Mouse (Mus musculus): Measurements from ENCODE around the gene Ube2h. TPM values are rescaled to one million over a fixed set of nuclear protein-coding genes. Genes with fewer than 3 reads are reported as not detected.

Ube2h gene
- 10 to 100 TPM; 49.3 to 56.5 TPM for total RNA-seq (2023)

GRCm38 (mm10) chr6:30304399-30304917 lies at the start of gene Ube2h:
Gene Ube2h (minus strand): TSS chr6:30304539.

Other genes with a start within 250 kb of the Ube2h start
- gene Zc3hc1, start 86.5 kb upstream of the Ube2h start, total RNA-seq (2023), result 10 to 100 TPM; 17.8 to 21.7 TPM
- gene Klhdc10, start 97.3 kb upstream of the Ube2h start, total RNA-seq (2023), result 10 to 100 TPM; 26.6 to 28.4 TPM
- gene Tmem209, start 205.2 kb upstream of the Ube2h start, total RNA-seq (2023), result 10 to 100 TPM; 17.0 to 23.5 TPM
- gene Ssmem1, start 205.3 kb upstream of the Ube2h start, total RNA-seq (2023), result under 1 TPM in 1 of 2 experiments, not detected in 1; 0.46 TPM
- gene Cpa2, start 237.0 kb upstream of the Ube2h start, total RNA-seq (2023), result under 1 TPM in 1 of 2 experiments, not detected in 1; 0.85 TPM